Mouse (Mus musculus) intestine, postnatal 0 days (tissue): ENCODE measurements around the gene Rasgrf2. TPM values are rescaled to one million over a fixed set of nuclear protein-coding genes. Genes with fewer than 3 reads are reported as not detected.

Experiments used
- ATAC-seq: fragments of 200-750 bp; cut with Nextera tagmentation; 2 replicates; pipeline ENCODE4 v1.8.0; 2017; ENCODE audit warnings: mild to moderate bottlenecking, moderate TSS enrichment, moderate library complexity
- H3K27ac ChIP-seq: fragments of 300-500 bp; sonication (generic); 2 replicates; pipeline ENCODE4 v1.5.1; 2014; ENCODE audit warnings: mild to moderate bottlenecking, low read depth, low read length, moderate library complexity
- H3K27me3 ChIP-seq: fragments of 300-500 bp; sonication (generic); replicated peaks from 2 replicates; pipeline ENCODE4 v1.6.1; 2014; ENCODE audit warnings: low read length, mixed read lengths; ENCODE audit not compliant: control insufficient read depth, insufficient read depth
- H3K36me3 ChIP-seq: fragments of 300-500 bp; sonication (generic); 2 replicates; pipeline ENCODE4 v1.6.1; 2014; ENCODE audit warnings: mild to moderate bottlenecking, moderate library complexity; ENCODE audit not compliant: control insufficient read depth, insufficient read depth
- H3K4me1 ChIP-seq: fragments of 300-500 bp; sonication (generic); replicated peaks from 2 replicates; pipeline ENCODE4 v1.6.1; 2014; ENCODE audit warnings: antibody characterized with exemption, low read length, mixed read lengths; ENCODE audit not compliant: control insufficient read depth, insufficient read depth
- H3K4me2 ChIP-seq: fragments of 300-500 bp; sonication (generic); replicated peaks from 2 replicates; pipeline ENCODE4 v1.6.1; 2014; ENCODE audit warnings: low read depth, mild to moderate bottlenecking, moderate library complexity
- H3K4me3 ChIP-seq: fragments of 300-500 bp; sonication (generic); 2 replicates; pipeline ENCODE4 v1.5.1; 2014; ENCODE audit warnings: low read depth, low read length
- H3K9ac ChIP-seq: fragments of 300-500 bp; sonication (generic); 2 replicates; pipeline ENCODE4 v1.6.1; 2014; ENCODE audit warnings: mild to moderate bottlenecking, low read depth, low read length
- H3K9me3 ChIP-seq: fragments of 300-500 bp; sonication (generic); 2 replicates; pipeline ENCODE4 v1.6.1; 2016; ENCODE audit warnings: mixed run types; ENCODE audit not compliant: control insufficient read depth
- CTCF ChIP-seq: sonication (generic); IDR thresholded peaks from 2 replicates; pipeline ENCODE4 v1.5.1; 2016; ENCODE audit warnings: low read depth, mild to moderate bottlenecking, control low read depth, antibody characterized with exemption, moderate library complexity
- WGBS: fragments of 180-500 bp; shearing (Covaris S2); extraction: QIAGEN DNeasy Blood & Tissue Kit; methylation state at CpG from one replicate; pipeline ENCODE4 v1.1.7; 2014; 5-methylcytosine and 5-hydroxymethylcytosine counted together
- polyA plus RNA-seq: library from polyadenylated mRNA; unstranded; fragments of >200 nt; fragmentation: Nextera tagmentation; extraction: Ambion mirVana; gene quantifications from 2 replicates; pipeline ENCODE4 v1.2.1, GENCODE M21; 2015

Gene Rasgrf2
- polyA plus RNA-seq, 1 experiment from 2014 or later: 2.9 TPM

DNA sequence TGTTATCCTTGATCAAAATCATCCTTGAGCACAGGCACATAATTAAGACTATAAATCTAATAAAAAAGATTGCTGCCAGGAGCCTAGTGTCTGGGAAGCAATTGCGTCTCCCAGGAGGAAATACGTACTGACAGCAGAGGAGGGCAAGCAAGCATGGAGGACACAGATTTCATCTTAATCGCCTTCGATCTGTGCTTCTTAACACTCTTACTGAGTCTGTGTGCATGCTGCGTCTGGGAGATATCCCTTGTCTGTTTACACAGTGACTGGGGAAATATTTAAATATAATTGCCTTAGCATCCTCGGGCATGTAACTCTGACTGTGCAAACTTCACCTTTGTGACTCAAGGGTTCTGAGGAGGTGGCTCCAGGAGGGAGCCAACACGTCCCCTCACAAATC, 33.0 kb downstream of the Rasgrf2 start:
- ATAC-seq: no peak
- no peaks in the 10 kb centered on the region for H3K36me3 ChIP-seq
- no peak overlapping the region for H3K27ac ChIP-seq
- H3K27me3 ChIP-seq: no peaks in the 10 kb centered on the region
- no peak overlapping the region for H3K4me3 ChIP-seq
- H3K9ac ChIP-seq: no peak overlapping the region
- H3K4me2 ChIP-seq: no peak overlapping the region
- WGBS: 33% methylated on average over 7 of the region's 7 CpGs
- H3K4me1 ChIP-seq: no peaks in the 10 kb centered on the region; the same call in 1 of the 2 replicates
- no peak for TF ChIP-seq CTCF
- no peaks in the 10 kb centered on the region for H3K9me3 ChIP-seq

GRCm38 (mm10) chr13:92095131-92096090, 36.0 kb downstream of the Rasgrf2 start:
- Histone ChIP-seq H3K27ac (no peak overlapping the region), H3K9ac (no peak overlapping the region), H3K4me3 (no peak overlapping the region), H3K36me3 (no peaks in the 10 kb centered on the region), H3K27me3 (no peaks in the 10 kb centered on the region), H3K4me2 (no peak overlapping the region), H3K4me1 (no peaks in the 10 kb centered on the region), H3K9me3 (no peaks in the 10 kb centered on the region)
- TF ChIP-seq CTCF: no peak
- ATAC-seq: no peak
- WGBS: 64% methylated on average over 12 of the region's 12 CpGs

GRCm38 (mm10) chr13:92093712-92094290, 37.7 kb downstream of the Rasgrf2 start:
- WGBS: 46% methylated on average over 6 of the region's 6 CpGs
- no peak overlapping the region for H3K9ac ChIP-seq
- no peak overlapping the region for H3K27ac ChIP-seq
- no peak overlapping the region for H3K4me2 ChIP-seq
- no peaks in the 10 kb centered on the region for H3K27me3 ChIP-seq
- ATAC-seq: no peak
- H3K4me1 ChIP-seq: no peaks in the 10 kb centered on the region
- no peak for TF ChIP-seq CTCF
- H3K36me3 ChIP-seq: no peaks in the 10 kb centered on the region
- no peak overlapping the region for H3K4me3 ChIP-seq
- H3K9me3 ChIP-seq: no peaks in the 10 kb centered on the region

DNA sequence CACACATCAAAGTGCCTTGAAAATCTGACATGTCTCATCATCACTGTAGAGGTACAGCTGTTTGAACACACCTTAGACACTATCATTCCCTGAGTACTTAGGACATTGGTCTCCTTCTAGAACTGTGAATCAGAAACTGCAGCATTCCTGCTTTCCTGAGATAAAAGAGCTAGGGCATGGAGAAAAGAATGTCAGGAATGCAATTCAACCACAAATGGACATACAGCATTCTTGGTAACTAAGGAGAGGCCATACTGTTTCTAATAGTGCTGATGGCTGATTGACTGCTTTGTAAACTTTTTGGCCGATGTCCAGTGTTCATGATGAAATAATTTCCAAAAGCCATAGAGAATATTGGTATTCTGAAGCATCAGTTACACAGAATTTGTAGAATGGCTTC, 58.3 kb downstream of the Rasgrf2 start:
- Histone ChIP-seq H3K9ac (no peak overlapping the region), H3K4me1 (no peaks in the 10 kb centered on the region), H3K4me3 (no peak overlapping the region), H3K27me3 (no peaks in the 10 kb centered on the region), H3K4me2 (no peak overlapping the region), H3K9me3 (no peaks in the 10 kb centered on the region), H3K36me3 (no peaks in the 10 kb centered on the region; the same call in 1 of the 2 replicates), H3K27ac (no peak overlapping the region)
- WGBS: 65% methylated on average over 1 of the region's 1 CpGs
- TF ChIP-seq CTCF: no peak
- no peak; the same call in 1 of the 2 replicates for ATAC-seq

- TF ChIP-seq CTCF: no peak
- no peak for ATAC-seq
Measured at GRCm38 (mm10) chr13:92068651-92069050, 62.8 kb downstream of the Rasgrf2 start.

GRCm38 (mm10) chr13:92067831-92068230, 63.6 kb downstream of the Rasgrf2 start:
- Histone ChIP-seq H3K4me1 (no peaks in the 10 kb centered on the region), H3K9ac (no peak overlapping the region), H3K4me2 (no peak overlapping the region), H3K27ac (no peak overlapping the region), H3K9me3 (no peaks in the 10 kb centered on the region), H3K4me3 (no peak overlapping the region), H3K27me3 (no peaks in the 10 kb centered on the region), H3K36me3 (no peaks in the 10 kb centered on the region; the same call in 1 of the 2 replicates)
- 58% methylated on average over 2 of the region's 2 CpGs for WGBS
- TF ChIP-seq CTCF: no peak
- no peak for ATAC-seq

More at GRCm38 (mm10) chr13:92068651-92069050, 62.8 kb downstream of the Rasgrf2 start:
- H3K9me3 ChIP-seq: no peaks in the 10 kb centered on the region
- H3K36me3 ChIP-seq: no peaks in the 10 kb centered on the region; the same call in 1 of the 2 replicates
- H3K27me3 ChIP-seq: no peaks in the 10 kb centered on the region
- no peaks in the 10 kb centered on the region for H3K4me1 ChIP-seq
- H3K27ac ChIP-seq: no peak overlapping the region
- no peak overlapping the region for H3K4me3 ChIP-seq
- no peak overlapping the region for H3K9ac ChIP-seq
- H3K4me2 ChIP-seq: no peak overlapping the region
